Mouse (Mus musculus): ENCODE results near the gene Cfap206. TPM values are rescaled to one million over a fixed set of nuclear protein-coding genes. Genes with fewer than 3 reads are reported as not detected.
"Not testable (repeated sequence)": the region's sequence is repeated elsewhere in the genome, so short reads cannot be mapped to it uniquely, and the experiment has no call there.

The Cfap206 gene
- polyA plus RNA-seq (2015; fragmentation: Nextera tagmentation; extraction: Ambion mirVana), result 0.24 TPM in 1 of 2 replicates, not detected in the other

GRCm38 (mm10) chr4:34729851-34730341, at the start of gene Cfap206:
Cfap206 (minus strand) TSS chr4:34730206.
- Histone ChIP-seq H3K27me3 (replicated peaks) (no peaks in the 10 kb centered on the region), H3K27ac (replicated peaks) (no peak within 1 kb of the TSS), H3K9me3 (no peaks in the 10 kb centered on the region), H3K36me3 (no peaks in the 10 kb centered on the region), H3K4me2 (peak within 1 kb of the TSS; percentile 86), H3K9ac (peak within 1 kb of the TSS; percentile 76), H3K4me1 (0 out of 2 replicates have a peak, but pooled peaks cover 5% of the 10 kb centered on the region), H3K4me3 (peak within 1 kb of the TSS; percentile 63)
- ATAC-seq (ENCODE audit: extremely low read depth, insufficient number of reproducible peaks, low FRiP score, low TSS enrichment), result peak; percentile 70
- WGBS, result 1% methylated on average over 38 of the region's 38 CpGs

DNA sequence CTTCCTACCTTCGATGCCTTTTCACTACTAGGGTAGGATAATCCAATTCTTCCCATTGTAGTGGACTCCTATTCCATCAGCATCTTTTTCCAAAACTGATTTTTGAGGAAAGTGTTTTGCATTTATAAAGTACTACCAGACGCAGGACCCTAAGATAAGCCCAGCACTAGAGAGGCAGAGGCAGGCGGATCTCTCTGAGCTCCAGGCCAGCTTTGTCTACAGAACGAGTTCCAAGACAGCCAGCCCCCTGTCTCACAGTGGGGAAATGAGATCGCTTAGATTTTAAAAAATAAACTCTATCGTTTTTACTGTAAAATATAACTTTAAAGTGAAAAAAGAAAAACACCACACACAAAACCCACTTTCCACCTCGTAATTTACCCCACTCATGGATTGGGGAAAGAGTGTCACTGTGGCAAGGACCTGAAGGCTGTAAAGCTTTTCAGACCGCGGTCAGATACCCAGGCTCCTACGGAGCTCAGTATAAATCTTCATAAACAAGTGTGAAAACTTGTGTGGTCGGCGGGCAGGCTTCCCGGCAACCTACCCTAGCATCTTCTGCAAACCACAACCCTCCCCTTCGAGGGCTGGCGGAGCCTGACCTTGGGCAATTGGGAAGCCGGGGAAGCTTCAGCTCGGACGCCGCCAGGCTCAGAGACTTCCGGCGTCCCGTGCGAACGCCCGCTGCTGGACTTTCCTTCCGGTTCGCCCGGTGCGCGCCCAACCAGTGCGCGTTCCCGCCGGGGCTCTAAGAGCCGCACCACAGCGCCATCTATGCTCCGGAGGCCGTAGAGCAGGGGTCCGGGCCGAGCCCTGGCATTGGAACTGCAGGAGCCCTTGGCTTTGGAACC, 47.9 kb upstream of the Cfap206 start, which contains the start of gene Smim8:
Gene Smim8, minus strand, starts transcription at position 747 of the 851 bp plus-strand sequence.
- H3K4me2 ChIP-seq, result peak within 1 kb of the TSS; percentile 80
- H3K4me1 ChIP-seq, result peaks cover 13% of the 10 kb centered on the region; the same call in 1 of the 2 replicates
- WGBS, result 5% methylated on average over 40 of the region's 40 CpGs
- peak within 1 kb of the TSS; percentile 71 for H3K4me3 ChIP-seq
- H3K27ac ChIP-seq (replicated peaks), result peak within 1 kb of the TSS; percentile 87
- no peaks in the 10 kb centered on the region for H3K27me3 ChIP-seq (replicated peaks)
- ATAC-seq (ENCODE audit: extremely low read depth, insufficient number of reproducible peaks, low FRiP score, low TSS enrichment), result peak; percentile 85
- peak within 1 kb of the TSS; percentile 89 for H3K9ac ChIP-seq
- H3K9me3 ChIP-seq, result no peaks in the 10 kb centered on the region
- H3K36me3 ChIP-seq, result no peaks in the 10 kb centered on the region

DNA sequence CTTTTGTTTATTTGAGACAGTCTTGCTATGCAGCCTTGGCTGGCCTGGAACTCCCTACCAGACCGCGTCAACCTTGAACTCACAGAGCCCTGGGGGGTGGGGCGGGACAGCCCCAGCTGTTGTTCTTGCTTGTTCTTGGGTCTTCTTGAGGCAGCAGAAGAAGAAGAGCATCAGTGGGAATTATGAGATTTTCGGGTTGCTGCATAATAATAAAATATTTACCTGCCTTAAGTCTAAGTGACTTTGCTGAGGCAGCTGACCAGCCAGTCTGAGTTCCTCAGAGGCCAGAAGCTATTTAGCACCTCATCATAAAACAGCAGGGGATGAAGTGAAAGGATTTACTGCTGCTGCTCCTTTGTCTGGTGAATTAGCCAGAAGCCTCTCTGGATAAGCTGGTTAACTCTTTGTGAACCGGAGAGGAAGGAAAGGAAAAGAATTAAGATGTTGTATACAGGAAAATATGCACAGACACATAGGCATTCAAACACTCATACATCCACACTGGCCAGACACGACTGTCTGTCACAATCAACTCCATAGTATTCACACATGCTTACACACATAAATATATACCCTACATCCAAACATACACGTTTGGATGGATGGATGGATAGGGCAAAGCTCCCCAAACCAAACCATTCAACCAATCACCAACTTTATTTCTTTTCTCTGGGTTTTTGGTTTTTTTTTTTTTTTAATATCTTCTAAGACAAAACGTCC, 41.8 kb upstream of the Cfap206 start:
- Histone ChIP-seq H3K27me3 (replicated peaks) (no peaks in the 10 kb centered on the region), H3K9me3 (no peaks in the 10 kb centered on the region), H3K4me1 (peaks cover under 1% of the 10 kb centered on the region; the same call in 1 of the 2 replicates), H3K4me2 (no peak overlapping the region), H3K36me3 (peaks cover 36% of the 10 kb centered on the region), H3K4me3 (no peak overlapping the region), H3K27ac (replicated peaks) (no peak overlapping the region), H3K9ac (no peak overlapping the region)
- no peak for ATAC-seq (ENCODE audit: extremely low read depth, insufficient number of reproducible peaks, low FRiP score, low TSS enrichment)
- 24% methylated on average over 8 of the region's 8 CpGs for WGBS

GRCm38 (mm10) chr4:34756163-34756562, 26.2 kb upstream of the Cfap206 start, which contains the start of gene Gm136:
Gm136 (minus strand) TSS chr4:34756263.
- WGBS, result 84% methylated on average over 1 of the region's 1 CpGs
- Histone ChIP-seq H3K9ac (no peak within 1 kb of the TSS), H3K36me3 (no peaks in the 10 kb centered on the region), H3K9me3 (no peaks in the 10 kb centered on the region), H3K4me2 (no peak within 1 kb of the TSS), H3K4me1 (no peaks in the 10 kb centered on the region), H3K27ac (replicated peaks) (no peak within 1 kb of the TSS), H3K4me3 (no peak within 1 kb of the TSS), H3K27me3 (replicated peaks) (no peaks in the 10 kb centered on the region)
- ATAC-seq (ENCODE audit: extremely low read depth, insufficient number of reproducible peaks, low FRiP score, low TSS enrichment), result no peak

DNA sequence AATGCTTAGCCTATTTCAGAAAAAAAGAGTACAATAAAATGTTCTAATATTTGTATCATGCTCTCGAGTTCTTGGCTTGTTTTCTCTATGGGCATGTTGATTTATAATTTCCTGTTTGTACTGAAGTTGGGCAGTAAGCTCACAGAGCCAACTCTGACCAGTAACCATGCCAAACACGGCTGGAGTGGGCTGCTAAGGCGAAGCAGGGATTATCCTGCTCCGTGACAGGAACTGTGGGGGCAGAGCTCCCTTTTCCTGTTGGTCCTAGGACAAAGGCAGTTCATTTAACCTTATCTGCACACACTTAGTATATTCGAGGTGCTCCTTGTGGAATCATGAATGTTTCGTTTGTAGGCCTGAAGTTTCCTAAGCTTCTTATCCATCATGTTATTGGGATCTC, 19.2 kb upstream of the Cfap206 start:
- Histone ChIP-seq H3K9me3 (no peaks in the 10 kb centered on the region), H3K36me3 (no peaks in the 10 kb centered on the region), H3K27me3 (replicated peaks) (no peaks in the 10 kb centered on the region), H3K9ac (no peak overlapping the region), H3K4me2 (no peak overlapping the region), H3K4me1 (no peaks in the 10 kb centered on the region), H3K4me3 (no peak overlapping the region), H3K27ac (replicated peaks) (0 out of 2 replicates have a peak overlapping the region, but pooled peaks have one; percentile 39)
- 42% methylated on average over 6 of the region's 6 CpGs for WGBS
- no peak for ATAC-seq (ENCODE audit: extremely low read depth, insufficient number of reproducible peaks, low FRiP score, low TSS enrichment)

DNA sequence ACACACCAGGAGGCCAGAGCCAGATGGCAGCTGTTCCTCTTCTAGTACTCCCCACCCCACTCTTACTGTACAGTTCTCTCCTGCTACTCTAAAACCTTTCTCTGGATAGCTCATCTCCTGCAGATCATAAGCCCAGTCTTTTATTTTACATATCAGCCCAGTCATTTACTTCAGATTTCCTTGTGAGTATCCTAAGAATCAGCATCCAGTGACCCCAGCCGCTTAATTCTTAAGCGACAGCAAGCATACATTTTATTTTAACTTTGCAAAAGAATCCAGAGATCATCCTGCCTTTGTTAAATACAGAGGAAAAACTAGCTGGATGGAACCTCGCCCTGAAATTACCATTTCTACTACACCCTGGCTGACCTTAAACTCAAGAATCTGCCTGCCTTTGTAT, 4.5 kb upstream of the Cfap206 start:
- no peak overlapping the region for H3K9ac ChIP-seq
- H3K4me2 ChIP-seq, result no peak overlapping the region
- 62% methylated on average over 3 of the region's 3 CpGs for WGBS
- ATAC-seq (ENCODE audit: extremely low read depth, insufficient number of reproducible peaks, low FRiP score, low TSS enrichment), result no peak
- H3K27me3 ChIP-seq (replicated peaks), result no peaks in the 10 kb centered on the region
- no peaks in the 10 kb centered on the region for H3K36me3 ChIP-seq
- 0 out of 2 replicates have a peak, but pooled peaks cover 5% of the 10 kb centered on the region for H3K4me1 ChIP-seq
- H3K27ac ChIP-seq (replicated peaks), result no peak overlapping the region
- no peaks in the 10 kb centered on the region for H3K9me3 ChIP-seq
- H3K4me3 ChIP-seq, result no peak overlapping the region

GRCm38 (mm10) chr4:34733415-34733814, 3.4 kb upstream of the Cfap206 start:
- H3K36me3 ChIP-seq; H3K4me1 ChIP-seq; ATAC-seq (ENCODE audit: extremely low read depth, insufficient number of reproducible peaks, low FRiP score, low TSS enrichment); H3K27me3 ChIP-seq (replicated peaks); H3K9ac ChIP-seq; H3K27ac ChIP-seq (replicated peaks); H3K4me3 ChIP-seq; H3K4me2 ChIP-seq; H3K9me3 ChIP-seq: not testable (repeated sequence)
- WGBS, result 21% methylated on average over 2 of the region's 2 CpGs

- H3K27ac ChIP-seq (replicated peaks); H3K4me3 ChIP-seq; H3K27me3 ChIP-seq (replicated peaks); H3K9ac ChIP-seq; ATAC-seq (ENCODE audit: extremely low read depth, insufficient number of reproducible peaks, low FRiP score, low TSS enrichment); H3K9me3 ChIP-seq; H3K36me3 ChIP-seq; H3K4me1 ChIP-seq; H3K4me2 ChIP-seq: not testable (repeated sequence)
- 73% methylated on average over 3 of the region's 3 CpGs for WGBS
Measured at GRCm38 (mm10) chr4:34725710-34726109, 4.3 kb downstream of the Cfap206 start.

DNA sequence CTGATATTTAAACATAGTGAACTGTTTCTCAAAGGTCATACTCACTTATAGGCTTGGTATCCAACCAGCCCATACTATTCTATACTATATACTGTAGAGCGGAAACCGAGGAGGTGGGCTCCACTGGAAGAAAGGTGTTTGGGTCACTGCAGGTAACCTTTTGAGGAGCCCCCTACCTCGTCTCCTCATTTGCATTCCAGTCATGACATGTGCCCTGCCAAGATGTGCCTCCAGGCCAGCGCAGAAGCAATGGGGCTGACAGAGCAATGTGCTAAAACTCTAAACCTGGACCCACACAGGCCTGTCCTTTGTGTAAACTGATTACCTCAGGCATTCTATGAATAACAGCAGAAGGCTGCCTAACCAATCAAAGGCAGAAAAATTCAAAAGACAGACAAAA, 5.7 kb downstream of the Cfap206 start:
- H3K4me1 ChIP-seq, result no peaks in the 10 kb centered on the region
- no peak overlapping the region for H3K4me3 ChIP-seq
- WGBS, result 65% methylated on average over 4 of the region's 4 CpGs
- H3K27ac ChIP-seq (replicated peaks), result no peak overlapping the region
- no peak for ATAC-seq (ENCODE audit: extremely low read depth, insufficient number of reproducible peaks, low FRiP score, low TSS enrichment)
- no peaks in the 10 kb centered on the region for H3K36me3 ChIP-seq
- no peaks in the 10 kb centered on the region for H3K27me3 ChIP-seq (replicated peaks)
- no peak overlapping the region for H3K9ac ChIP-seq
- peaks cover 10% of the 10 kb centered on the region; the same call in 1 of the 2 replicates for H3K9me3 ChIP-seq
- no peak overlapping the region for H3K4me2 ChIP-seq

DNA sequence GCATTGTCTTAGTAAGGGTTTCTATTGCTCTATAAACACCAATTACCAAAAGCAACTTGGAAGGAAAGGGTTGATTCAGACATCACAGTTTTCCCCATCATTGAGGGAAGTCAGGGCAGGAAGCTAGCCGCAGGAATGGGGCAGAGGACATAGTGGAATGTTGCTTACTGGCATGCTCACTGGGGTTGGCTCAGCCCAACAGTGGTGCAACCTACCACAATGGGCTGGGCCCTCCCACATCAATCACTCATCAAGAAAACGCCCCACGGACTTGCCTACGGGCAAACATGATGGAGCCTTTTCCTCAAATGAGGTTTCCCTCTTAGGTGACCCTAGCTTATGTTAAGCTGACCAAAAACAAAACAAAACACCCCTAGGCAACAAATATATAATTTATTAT, 6.8 kb downstream of the Cfap206 start:
- Histone ChIP-seq H3K9me3 (peaks cover 16% of the 10 kb centered on the region), H3K36me3 (no peaks in the 10 kb centered on the region), H3K27ac (replicated peaks) (no peak overlapping the region), H3K27me3 (replicated peaks) (no peaks in the 10 kb centered on the region), H3K9ac (no peak overlapping the region), H3K4me3 (no peak overlapping the region), H3K4me1 (no peaks in the 10 kb centered on the region), H3K4me2 (no peak overlapping the region)
- WGBS, result 67% methylated on average over 4 of the region's 4 CpGs
- no peak for ATAC-seq (ENCODE audit: extremely low read depth, insufficient number of reproducible peaks, low FRiP score, low TSS enrichment)

GRCm38 (mm10) chr4:34720127-34720895, 9.7 kb downstream of the Cfap206 start:
- Histone ChIP-seq H3K4me1 (no peaks in the 10 kb centered on the region), H3K9me3 (peaks cover 16% of the 10 kb centered on the region), H3K27ac (replicated peaks) (no peak overlapping the region), H3K4me3 (no peak overlapping the region), H3K36me3 (no peaks in the 10 kb centered on the region), H3K27me3 (replicated peaks) (no peaks in the 10 kb centered on the region), H3K9ac (no peak overlapping the region), H3K4me2 (no peak overlapping the region)
- WGBS, result 77% methylated on average over 7 of the region's 7 CpGs
- no peak for ATAC-seq (ENCODE audit: extremely low read depth, insufficient number of reproducible peaks, low FRiP score, low TSS enrichment)

All from heart, embryonic 13.5 days (tissue).